Mouse (Mus musculus): ENCODE results near the gene Psd. TPM values are rescaled to one million over a fixed set of nuclear protein-coding genes. Genes with fewer than 3 reads are reported as not detected.
A peak's percentile ranks its signal among the peaks of the same experiment; 100 is the strongest.

Gene Psd
- polyA plus RNA-seq, 1 experiment from 2014 or later, result 5.0 TPM

- no peak overlapping the region for H3K27ac ChIP-seq (replicated peaks)
- peaks cover 100% of the 10 kb centered on the region for H3K27me3 ChIP-seq
- H3K9ac ChIP-seq, result no peak overlapping the region
- 0 out of 2 replicates have a peak overlapping the region, but pooled peaks have one; percentile 15 for H3K4me2 ChIP-seq
- no peak for ATAC-seq (ENCODE audit: insufficient read depth)
- no peaks in the 10 kb centered on the region for H3K9me3 ChIP-seq (replicated peaks)
- peaks cover 54% of the 10 kb centered on the region for H3K4me1 ChIP-seq (replicated peaks)
- H3K36me3 ChIP-seq (replicated peaks), result no peaks in the 10 kb centered on the region
- H3K4me3 ChIP-seq (replicated peaks), result no peak overlapping the region
- 11% methylated on average over 16 of the region's 16 CpGs for WGBS (ENCODE audit: insufficient replicate concordance)
These were observed 8.2 kb downstream of the Psd start for GRCm38 (mm10) chr19:46318586-46319378.

GRCm38 (mm10) chr19:46318031-46318471, 8.9 kb downstream of the Psd start:
- Histone ChIP-seq H3K27me3 (peaks cover 100% of the 10 kb centered on the region), H3K4me3 (replicated peaks) (peak overlapping the region; percentile 44), H3K27ac (replicated peaks) (no peak overlapping the region), H3K9ac (no peak overlapping the region), H3K4me2 (peak overlapping the region; percentile 66), H3K9me3 (replicated peaks) (no peaks in the 10 kb centered on the region), H3K4me1 (replicated peaks) (peaks cover 62% of the 10 kb centered on the region), H3K36me3 (replicated peaks) (no peaks in the 10 kb centered on the region)
- WGBS (ENCODE audit: insufficient replicate concordance), result 2% methylated on average over 41 of the region's 42 CpGs
- ATAC-seq (ENCODE audit: insufficient read depth), result no peak

GRCm38 (mm10) chr19:46317546-46317885, 9.4 kb downstream of the Psd start:
- no peak overlapping the region for H3K27ac ChIP-seq (replicated peaks)
- peak overlapping the region; percentile 66 for H3K4me2 ChIP-seq
- peaks cover 97% of the 10 kb centered on the region for H3K27me3 ChIP-seq
- H3K4me1 ChIP-seq (replicated peaks), result peaks cover 67% of the 10 kb centered on the region
- H3K36me3 ChIP-seq (replicated peaks), result no peaks in the 10 kb centered on the region
- H3K9me3 ChIP-seq (replicated peaks), result no peaks in the 10 kb centered on the region
- no peak overlapping the region for H3K9ac ChIP-seq
- no peak for ATAC-seq (ENCODE audit: insufficient read depth)
- H3K4me3 ChIP-seq (replicated peaks), result peak overlapping the region; percentile 44
- 1% methylated on average over 47 of the region's 48 CpGs for WGBS (ENCODE audit: insufficient replicate concordance)

DNA sequence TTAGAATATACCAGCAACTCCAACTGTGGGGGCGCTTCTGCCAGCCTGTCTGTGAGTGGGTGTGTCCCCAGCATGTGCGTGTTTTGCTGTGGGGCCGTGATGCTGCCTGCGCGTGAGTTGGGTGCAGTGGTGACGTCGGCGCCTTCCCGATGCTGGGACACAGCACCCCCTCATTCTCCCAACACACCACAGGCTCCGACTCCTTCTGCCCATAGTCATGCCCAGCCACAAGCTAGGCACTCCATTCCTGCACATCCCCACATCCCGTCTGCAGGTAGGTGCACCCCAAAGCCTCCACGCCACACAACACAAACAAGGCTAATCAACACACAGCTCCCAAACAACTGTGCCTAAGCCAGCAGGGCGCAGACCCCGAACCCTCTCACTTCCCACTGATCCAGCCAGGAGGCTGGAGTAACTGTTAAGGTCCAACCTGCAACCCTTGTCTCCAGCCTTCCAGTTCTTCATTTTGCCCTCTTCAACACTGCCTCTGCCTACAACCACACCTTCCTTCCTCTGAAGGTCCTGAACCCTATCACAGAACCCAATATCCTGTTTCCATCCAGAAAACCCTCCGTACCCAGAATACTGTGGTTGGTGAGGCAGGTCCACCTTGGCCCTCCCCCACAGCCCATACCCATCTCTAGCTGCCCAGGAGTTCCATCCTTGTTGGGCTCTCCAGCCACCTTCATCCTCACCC, 10.0 kb downstream of the Psd start:
- no peak overlapping the region for H3K9ac ChIP-seq
- no peak for ATAC-seq (ENCODE audit: insufficient read depth)
- H3K27ac ChIP-seq (replicated peaks), result no peak overlapping the region
- H3K36me3 ChIP-seq (replicated peaks), result peaks cover 1% of the 10 kb centered on the region; the same call in 1 of the 2 replicates
- peaks cover 70% of the 10 kb centered on the region for H3K4me1 ChIP-seq (replicated peaks)
- WGBS (ENCODE audit: insufficient replicate concordance), result 31% methylated on average over 15 of the region's 15 CpGs
- peak overlapping the region; percentile 44 for H3K4me3 ChIP-seq (replicated peaks)
- H3K4me2 ChIP-seq, result peak overlapping the region; percentile 90
- no peaks in the 10 kb centered on the region for H3K9me3 ChIP-seq (replicated peaks)
- peaks cover 92% of the 10 kb centered on the region for H3K27me3 ChIP-seq

DNA sequence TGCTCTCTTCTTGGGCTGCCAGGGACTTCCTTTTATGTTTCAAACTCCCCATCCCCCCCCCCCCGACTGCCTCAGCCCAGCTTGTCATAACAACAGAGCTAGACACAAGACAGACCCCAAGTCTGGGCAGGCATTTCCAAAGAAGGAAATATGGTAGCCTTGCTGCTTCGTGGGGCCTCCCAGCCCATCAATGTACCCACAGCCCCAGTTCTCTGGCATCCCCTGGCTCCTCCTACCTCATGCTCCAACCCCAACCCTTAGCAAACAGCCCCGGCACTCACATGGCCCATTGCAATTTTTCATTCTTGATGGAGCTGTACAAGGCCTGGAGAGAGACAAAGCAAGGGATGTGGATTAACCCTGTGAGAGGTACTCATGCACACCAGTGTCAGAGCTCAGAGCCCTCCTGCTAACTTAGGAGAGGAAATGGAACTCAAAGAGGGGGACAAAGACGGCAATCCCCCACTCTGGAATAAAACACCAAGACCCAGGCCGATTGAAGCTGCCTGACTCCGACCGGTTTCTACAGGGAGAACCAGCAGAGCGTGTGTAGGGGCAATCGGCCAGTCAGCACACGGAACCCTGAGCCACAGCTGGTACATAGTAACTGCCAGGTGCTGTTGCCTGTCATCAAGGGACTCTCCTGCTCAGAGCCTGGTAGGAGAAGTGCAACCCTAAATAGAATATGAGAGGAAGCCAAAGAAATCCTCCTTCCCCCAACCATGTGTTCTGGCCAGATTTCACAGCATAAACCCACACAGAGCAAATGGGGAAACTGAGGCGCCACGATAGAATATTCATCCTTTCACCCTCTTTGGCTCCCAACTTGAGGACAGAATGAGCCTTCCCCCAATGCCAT, 11.0 kb downstream of the Psd start:
- 46% methylated on average over 12 of the region's 12 CpGs for WGBS (ENCODE audit: insufficient replicate concordance)
- Histone ChIP-seq H3K27me3 (peaks cover 82% of the 10 kb centered on the region), H3K27ac (replicated peaks) (peak overlapping the region; percentile 95)

DNA sequence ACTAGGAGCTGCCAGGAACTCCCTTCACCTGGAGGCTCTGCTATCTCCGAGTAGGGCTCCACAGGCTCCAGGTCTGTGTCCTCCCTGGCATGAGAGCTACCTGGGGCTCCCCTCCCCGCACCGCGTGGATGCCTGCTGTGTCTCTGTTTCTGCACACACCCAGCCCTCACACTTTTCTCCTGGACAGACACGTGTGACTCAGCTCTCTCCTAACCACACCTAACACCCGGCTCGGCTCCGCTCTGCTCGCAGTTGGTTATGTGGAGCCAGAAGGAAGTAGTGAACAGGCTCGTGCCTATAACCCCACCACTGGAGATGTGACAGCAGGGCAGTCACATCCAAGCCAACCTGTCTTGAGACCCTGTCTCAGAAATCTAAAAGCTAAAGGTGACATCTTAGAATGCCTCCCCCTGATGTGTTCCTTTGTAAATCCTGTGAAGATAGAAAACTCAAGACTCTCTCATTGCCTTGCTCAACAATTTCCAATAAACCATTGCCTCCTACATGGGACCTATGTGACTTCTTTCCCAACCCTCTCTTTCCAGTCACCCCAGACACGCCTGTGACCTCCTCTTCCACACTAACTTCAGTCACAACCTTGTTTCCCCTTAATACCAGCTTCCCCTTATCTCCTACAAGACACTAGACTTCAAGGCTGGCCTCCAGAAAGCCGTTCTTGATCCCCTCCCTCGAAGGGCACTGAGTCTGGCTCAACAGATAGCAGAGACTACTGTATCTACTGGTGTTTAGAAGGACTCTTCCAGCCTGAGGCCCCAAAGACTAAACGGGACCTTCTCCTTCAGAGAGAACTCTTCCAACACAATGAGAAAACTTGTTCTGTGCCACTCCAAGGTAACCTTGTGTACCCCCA, 11.8 kb downstream of the Psd start:
- Histone ChIP-seq H3K4me1 (replicated peaks) (peaks cover 73% of the 10 kb centered on the region), H3K27me3 (peaks cover 73% of the 10 kb centered on the region), H3K9ac (peak overlapping the region; percentile 61), H3K9me3 (replicated peaks) (no peaks in the 10 kb centered on the region), H3K4me2 (peak overlapping the region; percentile 90), H3K27ac (replicated peaks) (peak overlapping the region; percentile 95), H3K4me3 (replicated peaks) (peak overlapping the region; percentile 50), H3K36me3 (replicated peaks) (peaks cover 14% of the 10 kb centered on the region)
- ATAC-seq (ENCODE audit: insufficient read depth), result peak; percentile 91
- 6% methylated on average over 14 of the region's 14 CpGs for WGBS (ENCODE audit: insufficient replicate concordance)

More for the DNA sequence above, 11.0 kb downstream of the Psd start:
- peak overlapping the region; percentile 50 for H3K4me3 ChIP-seq (replicated peaks)
- peak overlapping the region; percentile 61 for H3K9ac ChIP-seq
- H3K4me1 ChIP-seq (replicated peaks), result peaks cover 73% of the 10 kb centered on the region
- H3K4me2 ChIP-seq, result peak overlapping the region; percentile 90
- ATAC-seq (ENCODE audit: insufficient read depth), result peak; percentile 23
- peaks cover 11% of the 10 kb centered on the region for H3K36me3 ChIP-seq (replicated peaks)
- H3K9me3 ChIP-seq (replicated peaks), result no peaks in the 10 kb centered on the region

- Histone ChIP-seq H3K9me3 (replicated peaks) (no peaks in the 10 kb centered on the region), H3K27me3 (peaks cover 68% of the 10 kb centered on the region), H3K4me3 (replicated peaks) (peak overlapping the region; percentile 50), H3K27ac (replicated peaks) (peak overlapping the region; percentile 95), H3K9ac (peak overlapping the region; percentile 61), H3K4me1 (replicated peaks) (peaks cover 77% of the 10 kb centered on the region), H3K4me2 (peak overlapping the region; percentile 90), H3K36me3 (replicated peaks) (peaks cover 22% of the 10 kb centered on the region)
- ATAC-seq (ENCODE audit: insufficient read depth), result peak; percentile 32
- 11% methylated on average over 18 of the region's 18 CpGs for WGBS (ENCODE audit: insufficient replicate concordance)
These were observed 12.8 kb downstream of the Psd start for GRCm38 (mm10) chr19:46314151-46314601.

DNA sequence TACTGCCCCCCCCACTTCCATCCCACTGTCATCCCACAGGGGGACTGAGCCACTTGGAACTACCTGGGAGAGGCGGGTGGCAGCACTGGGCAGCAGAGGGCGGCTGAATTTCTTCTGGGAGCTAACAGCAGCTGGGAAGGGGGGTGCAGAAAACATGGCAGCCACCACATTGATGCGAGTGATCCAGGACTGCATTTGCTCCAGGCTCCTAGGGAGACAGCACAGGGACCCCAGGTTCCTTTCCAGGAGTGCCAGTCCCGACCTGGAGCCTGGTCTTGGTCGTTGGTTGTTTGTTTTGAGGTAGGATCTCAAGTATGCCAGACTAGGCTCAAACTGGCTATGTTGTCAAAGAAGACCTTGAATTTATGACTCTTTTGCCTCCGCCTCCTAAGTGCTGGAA, 13.4 kb downstream of the Psd start:
- H3K27ac ChIP-seq (replicated peaks), result peak overlapping the region; percentile 95
- peaks cover 22% of the 10 kb centered on the region for H3K36me3 ChIP-seq (replicated peaks)
- H3K27me3 ChIP-seq, result peaks cover 66% of the 10 kb centered on the region
- H3K4me2 ChIP-seq, result peak overlapping the region; percentile 90
- H3K4me3 ChIP-seq (replicated peaks), result peak overlapping the region; percentile 50
- ATAC-seq (ENCODE audit: insufficient read depth), result no peak
- 66% methylated on average over 6 of the region's 6 CpGs for WGBS (ENCODE audit: insufficient replicate concordance)
- H3K9ac ChIP-seq, result peak overlapping the region; percentile 61
- H3K9me3 ChIP-seq (replicated peaks), result no peaks in the 10 kb centered on the region
- H3K4me1 ChIP-seq (replicated peaks), result peaks cover 77% of the 10 kb centered on the region

- H3K4me3 ChIP-seq (replicated peaks), result peak overlapping the region; percentile 50
- WGBS (ENCODE audit: insufficient replicate concordance), result 83% methylated on average over 9 of the region's 9 CpGs
- H3K9me3 ChIP-seq (replicated peaks), result no peaks in the 10 kb centered on the region
- peaks cover 66% of the 10 kb centered on the region for H3K27me3 ChIP-seq
- no peak overlapping the region; the same call in 1 of the 2 replicates for H3K9ac ChIP-seq
- peaks cover 77% of the 10 kb centered on the region for H3K4me1 ChIP-seq (replicated peaks)
- no peak for ATAC-seq (ENCODE audit: insufficient read depth)
- peaks cover 22% of the 10 kb centered on the region for H3K36me3 ChIP-seq (replicated peaks)
- peak overlapping the region; percentile 95 for H3K27ac ChIP-seq (replicated peaks)
- H3K4me2 ChIP-seq, result peak overlapping the region; percentile 90
These were observed 13.8 kb downstream of the Psd start for GRCm38 (mm10) chr19:46313116-46313515.

DNA sequence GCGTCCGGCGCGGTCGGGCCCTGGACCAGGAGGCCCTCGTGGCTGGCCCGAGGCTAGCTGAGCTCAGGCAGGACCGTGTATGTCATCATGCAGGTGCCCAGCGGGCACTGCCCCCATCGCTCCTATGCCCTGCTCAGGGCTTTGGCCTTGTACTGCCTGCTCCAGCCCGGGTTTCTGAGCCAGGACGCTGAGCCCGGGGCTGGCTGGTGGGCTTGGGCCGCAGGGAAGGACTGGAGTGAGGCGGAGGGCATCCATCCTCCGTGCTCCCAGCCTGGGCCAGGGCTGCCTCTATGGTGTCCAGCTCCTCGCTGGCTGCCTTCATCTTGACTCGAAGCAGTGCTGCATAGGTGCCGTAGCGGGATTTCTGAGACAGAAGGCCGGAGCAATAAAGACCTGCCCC, 14.4 kb downstream of the Psd start:
- Histone ChIP-seq H3K27ac (replicated peaks) (peak overlapping the region; percentile 95; the same call in 1 of the 2 replicates), H3K4me1 (replicated peaks) (peaks cover 71% of the 10 kb centered on the region), H3K4me3 (replicated peaks) (no peak overlapping the region), H3K9ac (no peak overlapping the region), H3K36me3 (replicated peaks) (peaks cover 22% of the 10 kb centered on the region), H3K4me2 (peak overlapping the region; percentile 90; the same call in 1 of the 2 replicates), H3K9me3 (replicated peaks) (no peaks in the 10 kb centered on the region), H3K27me3 (peaks cover 66% of the 10 kb centered on the region)
- 88% methylated on average over 21 of the region's 21 CpGs for WGBS (ENCODE audit: insufficient replicate concordance)
- no peak for ATAC-seq (ENCODE audit: insufficient read depth)

Data from liver, embryonic 15.5 days (tissue).